Mouse (Mus musculus) heart, embryonic 14.5 days (tissue): ENCODE measurements around the gene Sfxn5. TPM values are rescaled to one million over a fixed set of nuclear protein-coding genes. Genes with fewer than 3 reads are reported as not detected.

Source experiments
- ATAC-seq: fragments of 200-750 bp; cut with Nextera tagmentation; 2 replicates; pipeline ENCODE4 v1.8.0; 2017; ENCODE audit warnings: low read depth, moderate TSS enrichment; ENCODE audit not compliant: insufficient number of reproducible peaks, insufficient read depth, low FRiP score
- H3K27ac ChIP-seq, 2 experiments: fragments of 200-500 bp in 1 of 2; fragments of 300-500 bp in 1 of 2; sonication (generic) in 1 of 2; replicated peaks in 1 of 2; 2 replicates each; pipeline ENCODE4 v1.5.1; 2012 to 2014; ENCODE audit warnings: low read depth in 2 of 2, low read length in 2 of 2, control low read depth in 1 of 2, mild to moderate bottlenecking in 1 of 2, mixed read lengths in 1 of 2; ENCODE audit not compliant: control insufficient read depth in 1 of 2, insufficient read depth in 1 of 2
- H3K27me3 ChIP-seq: fragments of 300-500 bp; sonication (generic); 2 replicates; pipeline ENCODE4 v1.6.1; 2014; ENCODE audit warnings: mild to moderate bottlenecking, low read length, control low read depth; ENCODE audit not compliant: control insufficient read depth, insufficient read depth
- H3K36me3 ChIP-seq: fragments of 300-500 bp; sonication (generic); 2 replicates; pipeline ENCODE4 v1.6.1; 2014; ENCODE audit warnings: mild to moderate bottlenecking, control low read depth, low read length, mixed read lengths; ENCODE audit not compliant: control insufficient read depth, insufficient read depth
- H3K4me1 ChIP-seq, 2 experiments: fragments of 200-500 bp in 1 of 2; fragments of 300-500 bp in 1 of 2; sonication (generic) in 1 of 2; 2 replicates each; pipeline ENCODE4 v1.6.1; 2012 to 2014; ENCODE audit warnings: low read length in 2 of 2, control low read depth in 1 of 2, mixed read lengths in 1 of 2; ENCODE audit not compliant: control insufficient read depth in 2 of 2, insufficient read depth in 2 of 2
- H3K4me2 ChIP-seq: fragments of 300-500 bp; sonication (generic); 2 replicates; pipeline ENCODE4 v1.6.1; 2014; ENCODE audit warnings: mild to moderate bottlenecking, low read length
- H3K4me3 ChIP-seq, 2 experiments: fragments of 200-500 bp in 1 of 2; fragments of 300-500 bp in 1 of 2; sonication (generic) in 1 of 2; 2 replicates each; pipeline ENCODE4 v1.5.1; 2012 to 2014; ENCODE audit warnings: low read length in 2 of 2, mild to moderate bottlenecking in 2 of 2, control low read depth in 1 of 2, low read depth in 1 of 2, moderate library complexity in 1 of 2; ENCODE audit not compliant: control insufficient read depth in 1 of 2, insufficient read depth in 1 of 2
- H3K9ac ChIP-seq: fragments of 300-500 bp; sonication (generic); 2 replicates; pipeline ENCODE4 v1.6.1; 2014; ENCODE audit warnings: mild to moderate bottlenecking, low read length
- H3K9me3 ChIP-seq: fragments of 300-500 bp; sonication (generic); 2 replicates; pipeline ENCODE4 v1.6.1; 2016; ENCODE audit warnings: low read length, control low read depth; ENCODE audit not compliant: control insufficient read depth
- WGBS: fragments of 180-500 bp; shearing (Covaris S2); extraction: QIAGEN DNeasy Blood & Tissue Kit; methylation state at CpG from one replicate; pipeline ENCODE4 v1.1.7; 2014; 5-methylcytosine and 5-hydroxymethylcytosine counted together
- polyA plus RNA-seq: library from polyadenylated mRNA; unstranded; fragments of >200 nt; fragmentation: Nextera tagmentation; extraction: Ambion mirVana; gene quantifications from 2 replicates; pipeline ENCODE4 v1.2.1, GENCODE M21; 2014

Sfxn5 gene
- polyA plus RNA-seq, 1 experiment from 2014 or later: 2.7 TPM

DNA sequence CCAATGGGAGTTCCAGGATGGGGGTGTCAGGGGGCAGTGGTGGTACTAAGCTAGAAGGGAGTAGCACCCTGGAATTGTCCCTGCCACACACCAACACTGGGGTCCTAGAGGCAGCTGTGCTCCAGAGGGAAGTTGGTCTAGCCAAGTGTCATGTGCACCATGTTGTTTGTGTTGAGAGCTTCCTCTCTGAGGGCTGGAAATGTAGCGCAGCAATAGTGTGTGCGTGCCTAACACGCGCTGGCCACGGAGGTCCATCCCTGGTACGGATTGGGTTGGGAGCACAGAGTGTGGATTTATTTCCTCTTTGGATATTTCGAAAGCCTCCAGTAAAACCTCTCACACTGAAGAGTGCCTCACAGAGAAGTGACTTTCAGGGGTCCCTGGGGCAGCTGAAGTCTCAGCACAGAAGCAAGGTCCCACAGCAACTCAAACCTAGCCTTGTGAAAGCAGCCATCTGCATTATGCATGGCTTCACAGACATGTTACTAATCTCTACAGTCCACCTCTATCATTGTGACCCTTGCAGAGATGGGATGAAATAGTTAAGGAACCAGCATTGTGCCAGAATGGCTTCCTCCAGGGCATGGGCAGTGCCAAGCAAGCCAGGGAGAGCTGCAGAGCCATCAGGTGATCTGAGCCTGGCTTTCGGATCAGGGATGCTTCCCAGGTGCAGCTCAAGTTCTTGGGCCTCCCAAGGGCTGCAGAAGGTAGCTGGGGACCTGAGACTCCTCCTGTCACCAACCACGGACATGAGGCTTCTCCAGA is 37.6 kb upstream of the Sfxn5 start:
- Histone ChIP-seq H3K4me3 (peak overlapping the region in 1 of 2 experiments; percentile 98; a peak in 2 of 4 replicates), H3K27me3 (no peaks in the 10 kb centered on the region), H3K9me3 (no peaks in the 10 kb centered on the region), H3K9ac (peak overlapping the region; percentile 98), H3K36me3 (peaks cover 18% of the 10 kb centered on the region), H3K4me2 (peak overlapping the region; percentile 87), H3K27ac (peak overlapping the region in 1 of 2 experiments; percentile 96; a peak in 2 of 4 replicates), H3K4me1 (peaks cover 61 to 67% of the 10 kb centered on the region in 2 experiments)
- no peak for ATAC-seq
- 86% methylated on average over 9 of the region's 9 CpGs for WGBS

- peaks cover 22% of the 10 kb centered on the region for H3K36me3 ChIP-seq
- peak overlapping the region; percentile 87 for H3K4me2 ChIP-seq
- 69% methylated on average over 5 of the region's 5 CpGs for WGBS
- 0 out of 4 replicates have a peak overlapping the region, but pooled peaks of 1 of the 2 experiments have one; percentile 1 for H3K4me3 ChIP-seq
- peak overlapping the region; percentile 62; the same call in 1 of the 2 replicates for H3K9ac ChIP-seq
- H3K9me3 ChIP-seq: no peaks in the 10 kb centered on the region
- H3K27ac ChIP-seq: peak overlapping the region; percentile 83 to 96
- H3K27me3 ChIP-seq: no peaks in the 10 kb centered on the region
- no peak for ATAC-seq
- peaks cover 69 to 75% of the 10 kb centered on the region in 2 experiments for H3K4me1 ChIP-seq
These were observed 36.8 kb upstream of the Sfxn5 start for GRCm38 (mm10) chr6:85370041-85370440.

- ATAC-seq: peak; percentile 19; the same call in 1 of the 2 replicates
These were observed 36.1 kb upstream of the Sfxn5 start for GRCm38 (mm10) chr6:85369181-85369860.

GRCm38 (mm10) chr6:85368722-85369121 is 35.5 kb upstream of the Sfxn5 start:
- Histone ChIP-seq H3K4me1 (peaks cover 79 to 89% of the 10 kb centered on the region in 2 experiments), H3K36me3 (peaks cover 26% of the 10 kb centered on the region), H3K9ac (peak overlapping the region; percentile 62), H3K9me3 (no peaks in the 10 kb centered on the region), H3K4me3 (0 out of 4 replicates have a peak overlapping the region, but pooled peaks of 1 of the 2 experiments have one; percentile 1), H3K27ac (peak overlapping the region; percentile 83 to 96), H3K27me3 (no peaks in the 10 kb centered on the region), H3K4me2 (peak overlapping the region; percentile 87)
- no peak for ATAC-seq
- 51% methylated on average over 5 of the region's 5 CpGs for WGBS

More at GRCm38 (mm10) chr6:85369181-85369860, 36.1 kb upstream of the Sfxn5 start:
- H3K27ac ChIP-seq: peak overlapping the region; percentile 83 to 96
- no peaks in the 10 kb centered on the region for H3K27me3 ChIP-seq
- WGBS: 38% methylated on average over 5 of the region's 5 CpGs
- H3K4me1 ChIP-seq: peaks cover 76 to 83% of the 10 kb centered on the region in 2 experiments
- H3K4me2 ChIP-seq: peak overlapping the region; percentile 87
- no peaks in the 10 kb centered on the region for H3K9me3 ChIP-seq
- peak overlapping the region in 1 of 2 experiments; percentile 1; a peak in 1 of 4 replicates for H3K4me3 ChIP-seq
- H3K9ac ChIP-seq: peak overlapping the region; percentile 62
- H3K36me3 ChIP-seq: peaks cover 26% of the 10 kb centered on the region

GRCm38 (mm10) chr6:85368166-85368565 is 34.9 kb upstream of the Sfxn5 start:
- H3K36me3 ChIP-seq: peaks cover 26% of the 10 kb centered on the region
- 80% methylated on average over 1 of the region's 1 CpGs for WGBS
- H3K9ac ChIP-seq: peak overlapping the region; percentile 62; the same call in 1 of the 2 replicates
- peak overlapping the region; percentile 83 to 96 for H3K27ac ChIP-seq
- no peaks in the 10 kb centered on the region for H3K27me3 ChIP-seq
- no peak overlapping the region for H3K4me3 ChIP-seq
- no peaks in the 10 kb centered on the region for H3K9me3 ChIP-seq
- H3K4me1 ChIP-seq: peaks cover 82 to 94% of the 10 kb centered on the region in 2 experiments
- peak overlapping the region; percentile 87 for H3K4me2 ChIP-seq
- no peak for ATAC-seq

DNA sequence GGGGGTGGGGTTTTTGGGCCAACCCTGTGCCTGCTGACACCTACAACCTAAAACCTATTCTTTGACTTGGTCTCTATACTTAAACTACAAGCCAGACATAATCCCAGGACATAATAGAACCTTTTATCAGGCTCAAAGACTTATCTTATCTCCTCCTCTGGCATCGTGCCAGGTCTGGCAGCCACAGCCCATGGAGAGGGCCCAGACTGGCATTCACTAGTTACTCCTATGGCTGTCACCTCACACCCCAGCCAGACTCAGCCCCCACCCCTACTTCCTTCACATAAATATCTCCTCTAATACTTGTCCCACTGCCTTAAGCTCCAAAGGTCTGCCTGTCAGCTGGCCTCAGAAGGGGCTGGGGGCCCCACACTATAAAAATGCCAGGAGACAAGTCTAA is 33.2 kb upstream of the Sfxn5 start:
- peaks cover 23% of the 10 kb centered on the region for H3K36me3 ChIP-seq
- 0% methylated on average over 1 of the region's 1 CpGs for WGBS
- peak overlapping the region; percentile 96 to 97 for H3K27ac ChIP-seq
- ATAC-seq: peak; percentile 73
- no peaks in the 10 kb centered on the region for H3K9me3 ChIP-seq
- no peaks in the 10 kb centered on the region for H3K27me3 ChIP-seq
- H3K9ac ChIP-seq: peak overlapping the region; percentile 72
- H3K4me3 ChIP-seq: peak overlapping the region in 1 of 2 experiments; percentile 12; a peak in 2 of 4 replicates
- H3K4me1 ChIP-seq: peaks cover 75 to 91% of the 10 kb centered on the region in 2 experiments
- H3K4me2 ChIP-seq: peak overlapping the region; percentile 52

DNA sequence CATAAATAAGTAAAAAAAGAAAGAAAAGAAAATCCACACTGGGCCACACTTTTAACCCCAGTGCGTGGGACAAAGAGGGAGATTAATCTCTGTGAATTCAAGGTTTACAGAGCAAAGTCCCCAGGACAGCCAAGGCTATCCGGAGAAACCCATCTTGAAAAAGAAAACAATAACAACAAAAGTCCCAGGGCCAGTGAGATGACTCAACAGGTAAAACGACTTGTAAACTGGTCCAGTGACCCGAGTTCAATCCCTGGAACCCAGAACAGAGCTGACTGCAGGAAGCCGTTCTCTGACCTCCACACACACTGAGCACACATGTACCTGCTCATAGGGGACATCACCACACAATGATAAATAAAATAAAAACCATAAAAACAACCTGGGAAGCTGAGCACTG is 31.2 kb upstream of the Sfxn5 start:
- Histone ChIP-seq H3K9me3 (no peaks in the 10 kb centered on the region), H3K4me1 (peaks cover 61 to 85% of the 10 kb centered on the region in 2 experiments), H3K9ac (0 out of 2 replicates have a peak overlapping the region, but pooled peaks have one; percentile 1), H3K4me3 (no peak overlapping the region), H3K27ac (peak overlapping the region; percentile 96 to 97), H3K4me2 (0 out of 2 replicates have a peak overlapping the region, but pooled peaks have one; percentile 3), H3K27me3 (no peaks in the 10 kb centered on the region), H3K36me3 (peaks cover 21% of the 10 kb centered on the region; the same call in 1 of the 2 replicates)
- no peak for ATAC-seq
- WGBS: 65% methylated on average over 5 of the region's 5 CpGs
